Mouse (Mus musculus) left cerebral cortex, postnatal 36 days (tissue): ENCODE data around the gene Efcab3. TPM values are rescaled to one million over a fixed set of nuclear protein-coding genes. Genes with fewer than 3 reads are reported as not detected.

Source experiments
- total RNA-seq, 2 experiments: library from RNA; stranded (reverse); gene quantifications; 2 replicates each; pipeline ENCODE4 v1.2.3; 2021

Gene Efcab3
- total RNA-seq, 2 experiments from 2014 or later = 1.2 to 1.3 TPM

Other genes with a start within 250 kb of the Efcab3 start
- 10 to 100 TPM; 17.2 to 17.8 TPM for gene Mettl2, start 62.8 kb downstream of the Efcab3 start, total RNA-seq
- gene Gm10842, start 83.3 kb downstream of the Efcab3 start, total RNA-seq = not detected
- 10 to 100 TPM; 52.8 to 67.7 TPM for gene Tlk2, start 115.2 kb downstream of the Efcab3 start, total RNA-seq
- gene Mrc2, start 229.1 kb downstream of the Efcab3 start, total RNA-seq = 10 to 100 TPM in 1 of 2 experiments, 1 to 10 TPM in 1; 4.8 to 10.1 TPM